In genomic region chr10:81644162-81644561, GRCm38 (mm10) we compare ENCODE assay signal across 9 mouse cellular contexts. TPM values are rescaled to one million over a fixed set of nuclear protein-coding genes. Genes with fewer than 3 reads are reported as not detected.
DNase-seq lines count a peak whose midpoint lies in the region; ATAC-seq and TF ChIP-seq lines count a peak whose summit lies in the region.
"Had no signal": no experiment of that assay in that cellular context is flagged by ENCODE, and none has a peak within 500 bp of the region (broad histone marks: within the 10 kb centered on the region; RNA-seq: fewer than 3 reads in every experiment).

No protein-coding gene starts in this region.

- no peaks in the 10 kb centered on the region for H3K36me3 ChIP-seq in heart, embryonic 15.5 days
- H3K36me3 ChIP-seq in ES-E14 (ENCODE audit: control insufficient read depth, insufficient read depth, low read length, poor library complexity, severe bottlenecking) (no peaks in the 10 kb centered on the region), macrophage (ENCODE audit: inconsistent target) (no peaks in the 10 kb centered on the region)
- no peaks in the 10 kb centered on the region for H3K36me3 ChIP-seq in forebrain, embryonic 16.5 days (ENCODE audit: control insufficient read depth, insufficient read depth)

- no peaks in the 10 kb centered on the region for H3K27me3 ChIP-seq in heart, embryonic 15.5 days
- H3K27me3 ChIP-seq in forebrain, embryonic 16.5 days (replicated peaks; ENCODE audit: control insufficient read depth, insufficient read depth, low read length) = no peaks in the 10 kb centered on the region
- H3K27me3 ChIP-seq: Patski had no signal

- peaks cover 31% of the 10 kb centered on the region for H3K4me1 ChIP-seq in heart, embryonic 15.5 days (replicated peaks)
- peaks cover 0 to 14% of the 10 kb centered on the region in 2 experiments; a peak in 1 of 4 replicates for H3K4me1 ChIP-seq in ES-E14 (ENCODE audit: control insufficient read depth in 2 of 2, insufficient read depth in 2 of 2, low read length in 2 of 2, poor library complexity in 1 of 2)
- H3K4me1 ChIP-seq in forebrain, embryonic 16.5 days (replicated peaks; ENCODE audit: control insufficient read depth, insufficient read depth, low read length) = peaks cover 29% of the 10 kb centered on the region

- peak overlapping the region; percentile 64 for H3K4me3 ChIP-seq in heart, embryonic 15.5 days
- peak overlapping the region; percentile 60 to 76 for H3K4me3 ChIP-seq in ES-E14 (ENCODE audit: insufficient read depth in 1 of 2, low read depth in 1 of 2, low read length in 2 of 2, poor library complexity in 1 of 2, severe bottlenecking in 1 of 2)
- H3K4me3 ChIP-seq in forebrain, embryonic 16.5 days (replicated peaks; ENCODE audit: low read length) = peak overlapping the region; percentile 86
- peak overlapping the region; percentile 48 for H3K4me3 ChIP-seq in macrophage (ENCODE audit: inconsistent target)

- H3K9ac ChIP-seq in heart, embryonic 15.5 days = peak overlapping the region; percentile 96; the same call in 1 of the 2 replicates
- H3K9ac ChIP-seq in ES-E14 (ENCODE audit: insufficient read depth, low read depth, low read length, poor library complexity, severe bottlenecking) = peak overlapping the region; percentile 87
- peak overlapping the region; percentile 99 for H3K9ac ChIP-seq in forebrain, embryonic 16.5 days (replicated peaks; ENCODE audit: low read depth, low read length)

- in situ Hi-C loops in ES-E14 (cut with MboI; ENCODE audit: low sequenced_read_pairs in 2 of 2, unreplicated experiment in 2 of 2) = no loop called here

- H3K27ac ChIP-seq in heart, embryonic 15.5 days = peak overlapping the region; percentile 94
- H3K27ac ChIP-seq in ES-E14 (ENCODE audit: insufficient read depth, low read depth, low read length, poor library complexity, severe bottlenecking) (no peak overlapping the region; the same call in 1 of the 2 replicates), macrophage (peak overlapping the region; percentile 43)
- peak overlapping the region; percentile 94 for H3K27ac ChIP-seq in forebrain, embryonic 16.5 days (ENCODE audit: low read length)

- 54% methylated on average over 2 of the region's 2 CpGs for WGBS in heart, embryonic 15.5 days
- 50% methylated on average over 2 of the region's 2 CpGs for WGBS in forebrain, embryonic 16.5 days
- WGBS in macrophage (ENCODE audit: missing documents) = 63% methylated on average over 2 of the region's 2 CpGs

- no peak for ATAC-seq in heart, embryonic 15.5 days (replicated peaks; ENCODE audit: insufficient number of reproducible peaks, insufficient read depth, low FRiP score, low read depth)
- ATAC-seq in forebrain, embryonic 16.5 days = peak; percentile 13
- ATAC-seq in inflammation-experienced regulatory T-cells, adult 6 months = no peak

- H3K79me2 ChIP-seq in macrophage (ENCODE audit: inconsistent target) = no peaks in the 10 kb centered on the region

- H3K4me2 ChIP-seq in heart, embryonic 15.5 days = peak overlapping the region; percentile 85
- peak overlapping the region; percentile 98 for H3K4me2 ChIP-seq in forebrain, embryonic 16.5 days (ENCODE audit: low read length)

- no peaks in the 10 kb centered on the region for H3K9me3 ChIP-seq in heart, embryonic 15.5 days (replicated peaks)
- H3K9me3 ChIP-seq in ES-E14 (ENCODE audit: control insufficient read depth, insufficient read depth, low read depth, low read length) = no peaks in the 10 kb centered on the region
- no peaks in the 10 kb centered on the region for H3K9me3 ChIP-seq in forebrain, embryonic 16.5 days (ENCODE audit: control insufficient read depth, low read length)

- no peak for DNase-seq in heart, adult 9 months (ENCODE audit: low spot score in 2 of 2)
- no peak for DNase-seq in ES-E14 (ENCODE audit: low read depth, low spot score)
- no peak for DNase-seq in adrenal gland, postnatal 14 days
- DNase-seq in cerebellum, postnatal 10 days = no peak

TF ChIP-seq in ES-E14, 5 proteins besides CTCF, POLR2A, EP300 and RAD21:
- no peak for TF ChIP-seq ZC3H11A (IDR thresholded peaks at IDR 0.05; ENCODE audit: borderline replicate concordance, low read depth, low read length)
- no peak for TF ChIP-seq MAFK (IDR thresholded peaks at IDR 0.05; ENCODE audit: insufficient read depth, low read depth, low read length)
- no peak for TF ChIP-seq ZNF384 (IDR thresholded peaks at IDR 0.05; ENCODE audit: low read depth, low read length)
- no peak for TF ChIP-seq HCFC1 (IDR thresholded peaks at IDR 0.05; ENCODE audit: borderline replicate concordance, insufficient read depth, low read length)
- no peak for TF ChIP-seq CHD2 (IDR thresholded peaks at IDR 0.05; ENCODE audit: low read depth, low read length)
TF ChIP-seq in ES-E14: peak in this region for 0.

RNA-seq across cellular contexts. Expression of gene Gm10778, which starts 4.7 kb away (rescaled TPM):
- polyA plus RNA-seq in heart, embryonic 15.5 days (2015; fragmentation: Nextera tagmentation; extraction: Ambion mirVana) = 2.8 and 2.9 TPM in 2 replicates
- 5.3 and 5.5 TPM in 2 replicates for total RNA-seq in ES-E14 (2012; rRNA removed)
- polyA plus RNA-seq in forebrain, embryonic 16.5 days (2015; fragmentation: Nextera tagmentation; extraction: Ambion mirVana) = 6.6 and 6.9 TPM in 2 replicates
- total RNA-seq in macrophage (2018; cell fraction: chromatin; rRNA removed) = 1 to 10 TPM in 25 of 26 experiments, not detected in 1; 1.1 to 6.5 (median 2.4) TPM
- 1 to 10 TPM in 19 of 26 experiments, under 1 TPM in 7; 0.62 to 3.2 (median 1.9) TPM for total RNA-seq in macrophage (2018; cell fraction: cytosol; rRNA removed)
- total RNA-seq in macrophage (2018; cell fraction: nucleus; rRNA removed) = 1 to 10 TPM in 21 of 26 experiments, under 1 TPM in 2, not detected in 3; 0.82 to 7.4 (median 2.0) TPM
- polyA plus RNA-seq in macrophage (2018) = 2.2 to 2.9 TPM (median 2.6 TPM) in 3 replicates
- 2.1 and 3.3 TPM in 2 replicates for total RNA-seq in adrenal gland, postnatal 14 days (2021)
- 1 to 10 TPM; 5.2 to 9.4 (median 9.1) TPM for polyA plus RNA-seq in inflammation-experienced regulatory T-cells, adult 6 months (2017; shearing (Covaris generic))

RNA-seq across cellular contexts. Expression of gene Ankrd24, which starts 15.8 kb away (rescaled TPM):
- 12.3 and 13.7 TPM in 2 replicates for polyA plus RNA-seq in heart, embryonic 15.5 days (2015; fragmentation: Nextera tagmentation; extraction: Ambion mirVana)
- total RNA-seq in ES-E14 (2012; rRNA removed) = 14.4 and 18.6 TPM in 2 replicates
- polyA plus RNA-seq in forebrain, embryonic 16.5 days (2015; fragmentation: Nextera tagmentation; extraction: Ambion mirVana) = 13.8 and 16.5 TPM in 2 replicates
- total RNA-seq in macrophage (2018; cell fraction: chromatin; rRNA removed) = 100 to 1,000 TPM in 5 of 26 experiments, 10 to 100 TPM in 21; 32.6 to 180 (median 71.2) TPM
- 10 to 100 TPM in 3 of 26 experiments, 1 to 10 TPM in 23; 5.2 to 12.7 (median 8.3) TPM for total RNA-seq in macrophage (2018; cell fraction: cytosol; rRNA removed)
- total RNA-seq in macrophage (2018; cell fraction: nucleus; rRNA removed) = 10 to 100 TPM; 21.8 to 89.8 (median 39.3) TPM
- polyA plus RNA-seq in macrophage (2018) = 10.3 to 12.0 TPM (median 11.5 TPM) in 3 replicates
- 18.1 and 22.5 TPM in 2 replicates for total RNA-seq in adrenal gland, postnatal 14 days (2021)
- 1 to 10 TPM in 1 of 3 experiments, under 1 TPM in 2; 0.72 to 1.3 (median 0.90) TPM for polyA plus RNA-seq in inflammation-experienced regulatory T-cells, adult 6 months (2017; shearing (Covaris generic))

RNA-seq across cellular contexts. Expression of gene Sirt6, which starts 16.6 kb away (rescaled TPM):
- 20.8 and 26.7 TPM in 2 replicates for polyA plus RNA-seq in heart, embryonic 15.5 days (2015; fragmentation: Nextera tagmentation; extraction: Ambion mirVana)
- total RNA-seq in ES-E14 (2012; rRNA removed) = 14.5 and 16.7 TPM in 2 replicates
- 51.4 and 55.1 TPM in 2 replicates for polyA plus RNA-seq in forebrain, embryonic 16.5 days (2015; fragmentation: Nextera tagmentation; extraction: Ambion mirVana)
- 10 to 100 TPM; 24.7 to 95.8 (median 67.9) TPM for total RNA-seq in macrophage (2018; cell fraction: chromatin; rRNA removed)
- 10 to 100 TPM in 19 of 26 experiments, 1 to 10 TPM in 7; 5.3 to 23.0 (median 14.7) TPM for total RNA-seq in macrophage (2018; cell fraction: cytosol; rRNA removed)
- 10 to 100 TPM; 15.7 to 72.4 (median 41.0) TPM for total RNA-seq in macrophage (2018; cell fraction: nucleus; rRNA removed)
- polyA plus RNA-seq in macrophage (2018) = 7.3 to 9.1 TPM (median 8.1 TPM) in 3 replicates
- 22.2 and 24.3 TPM in 2 replicates for total RNA-seq in adrenal gland, postnatal 14 days (2021)
- polyA plus RNA-seq in inflammation-experienced regulatory T-cells, adult 6 months (2017; shearing (Covaris generic)) = 10 to 100 TPM; 23.3 to 26.7 (median 24.3) TPM

RNA-seq across cellular contexts. Expression of gene BC025920, which starts 38.1 kb away (rescaled TPM):
- polyA plus RNA-seq in heart, embryonic 15.5 days (2015; fragmentation: Nextera tagmentation; extraction: Ambion mirVana) = 0.48 and 0.72 TPM in 2 replicates
- total RNA-seq in ES-E14 (2012; rRNA removed) = 2.3 and 2.5 TPM in 2 replicates
- polyA plus RNA-seq in forebrain, embryonic 16.5 days (2015; fragmentation: Nextera tagmentation; extraction: Ambion mirVana) = 2.7 and 3.4 TPM in 2 replicates
- total RNA-seq in macrophage (2018; cell fraction: chromatin; rRNA removed) = 1 to 10 TPM in 17 of 26 experiments, under 1 TPM in 8, not detected in 1; 0.37 to 5.0 (median 1.4) TPM
- total RNA-seq in macrophage (2018; cell fraction: cytosol; rRNA removed) = under 1 TPM; 0.07 to 0.78 (median 0.29) TPM
- 1 to 10 TPM in 20 of 26 experiments, under 1 TPM in 6; 0.31 to 4.6 (median 1.9) TPM for total RNA-seq in macrophage (2018; cell fraction: nucleus; rRNA removed)
- polyA plus RNA-seq in macrophage (2018) = 0.30 to 0.55 TPM (median 0.40 TPM) in 3 replicates
- total RNA-seq in adrenal gland, postnatal 14 days (2021) = 2.0 TPM in 2 replicates
- polyA plus RNA-seq in inflammation-experienced regulatory T-cells, adult 6 months (2017; shearing (Covaris generic)) = 1 to 10 TPM in 2 of 3 experiments, under 1 TPM in 1; 0.69 to 5.2 (median 4.1) TPM

RNA-seq across cellular contexts. Expression of gene Tle6, which starts 43.3 kb away (rescaled TPM):
- polyA plus RNA-seq in heart, embryonic 15.5 days (2015; fragmentation: Nextera tagmentation; extraction: Ambion mirVana) = 23.9 and 30.5 TPM in 2 replicates
- total RNA-seq in ES-E14 (2012; rRNA removed) = 17.7 and 22.0 TPM in 2 replicates
- polyA plus RNA-seq in forebrain, embryonic 16.5 days (2015; fragmentation: Nextera tagmentation; extraction: Ambion mirVana) = 3.5 and 3.7 TPM in 2 replicates
- 10 to 100 TPM in 23 of 26 experiments, 1 to 10 TPM in 3; 5.0 to 74.3 (median 29.9) TPM for total RNA-seq in macrophage (2018; cell fraction: chromatin; rRNA removed)
- 10 to 100 TPM in 18 of 26 experiments, 1 to 10 TPM in 8; 6.2 to 16.4 (median 11.2) TPM for total RNA-seq in macrophage (2018; cell fraction: cytosol; rRNA removed)
- 10 to 100 TPM in 21 of 26 experiments, 1 to 10 TPM in 5; 5.3 to 51.3 (median 15.2) TPM for total RNA-seq in macrophage (2018; cell fraction: nucleus; rRNA removed)
- 9.8 to 17.4 TPM (median 16.7 TPM) in 3 replicates for polyA plus RNA-seq in macrophage (2018)
- total RNA-seq in adrenal gland, postnatal 14 days (2021) = 10.1 and 15.3 TPM in 2 replicates
- polyA plus RNA-seq in inflammation-experienced regulatory T-cells, adult 6 months (2017; shearing (Covaris generic)) = 1 to 10 TPM in 2 of 3 experiments, under 1 TPM in 1; 0.99 to 1.9 (median 1.7) TPM
